Mouse (Mus musculus): ENCODE measurements around the gene Gga2. TPM values are rescaled to one million over a fixed set of nuclear protein-coding genes. Genes with fewer than 3 reads are reported as not detected.

Gene Gga2
- polyA plus RNA-seq, 1 experiment from 2014 or later: 60.1 TPM

- no peaks in the 10 kb centered on the region for H3K4me1 ChIP-seq (replicated peaks; ENCODE audit: control insufficient read depth, insufficient read depth, low read length)
- H3K27me3 ChIP-seq (ENCODE audit: control insufficient read depth, insufficient read depth, low read length): no peaks in the 10 kb centered on the region
- no peak overlapping the region for H3K4me3 ChIP-seq (ENCODE audit: low read depth, low read length)
- ATAC-seq (replicated peaks; ENCODE audit: low FRiP score) (no peak), DNase-seq (ENCODE audit: low spot score) (no peak)
- no peak overlapping the region for H3K9ac ChIP-seq (ENCODE audit: low read length)
- H3K4me2 ChIP-seq (ENCODE audit: low read depth, low read length, severe bottlenecking): no peak overlapping the region
- 91% methylated on average over 9 of the region's 9 CpGs for WGBS
- H3K9me3 ChIP-seq (ENCODE audit: control insufficient read depth, low read length): no peaks in the 10 kb centered on the region
- no peaks in the 10 kb centered on the region; the same call in 1 of the 2 replicates for H3K36me3 ChIP-seq (ENCODE audit: control insufficient read depth, insufficient read depth, low read length)
- H3K27ac ChIP-seq (ENCODE audit: low read depth, low read length): no peak overlapping the region
Observed at GRCm38 (mm10) chr7:122048191-122048590, 27.2 kb upstream of the Gga2 start.

DNA sequence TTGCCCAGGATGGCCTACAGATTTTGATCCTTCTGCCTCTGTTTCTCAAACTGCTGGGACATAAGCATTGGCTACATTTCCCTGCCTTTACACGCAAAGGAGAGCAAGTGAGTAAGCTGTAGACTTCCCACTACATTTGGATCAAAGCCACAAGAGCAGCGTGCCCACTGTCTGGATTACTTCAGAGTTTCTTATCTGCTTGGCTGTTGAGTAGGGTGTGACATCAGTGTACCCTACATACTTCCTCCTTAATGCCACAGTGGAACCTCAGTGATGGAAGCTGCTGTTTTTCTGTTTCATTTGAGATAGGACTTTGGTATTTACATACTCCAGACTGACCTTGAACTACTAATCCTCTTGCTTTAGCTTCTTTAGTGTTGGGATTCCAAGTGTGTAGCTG lies 25.8 kb upstream of the Gga2 start:
- Histone ChIP-seq H3K36me3 (ENCODE audit: control insufficient read depth, insufficient read depth, low read length) (no peaks in the 10 kb centered on the region; the same call in 1 of the 2 replicates), H3K4me1 (replicated peaks; ENCODE audit: control insufficient read depth, insufficient read depth, low read length) (no peaks in the 10 kb centered on the region), H3K4me3 (ENCODE audit: low read depth, low read length) (no peak overlapping the region), H3K4me2 (ENCODE audit: low read depth, low read length, severe bottlenecking) (no peak overlapping the region), H3K9ac (ENCODE audit: low read length) (no peak overlapping the region), H3K27ac (ENCODE audit: low read depth, low read length) (no peak overlapping the region), H3K27me3 (ENCODE audit: control insufficient read depth, insufficient read depth, low read length) (no peaks in the 10 kb centered on the region), H3K9me3 (ENCODE audit: control insufficient read depth, low read length) (no peaks in the 10 kb centered on the region)
- no peak for ATAC-seq (replicated peaks; ENCODE audit: low FRiP score)
- 90% methylated on average over 2 of the region's 2 CpGs for WGBS
- DNase-seq (ENCODE audit: low spot score): no peak

- DNase-seq (ENCODE audit: low spot score) (no peak), ATAC-seq (replicated peaks; ENCODE audit: low FRiP score) (no peak)
- Histone ChIP-seq H3K4me3 (ENCODE audit: low read depth, low read length) (no peak overlapping the region), H3K4me1 (replicated peaks; ENCODE audit: control insufficient read depth, insufficient read depth, low read length) (no peaks in the 10 kb centered on the region), H3K9ac (ENCODE audit: low read length) (no peak overlapping the region), H3K4me2 (ENCODE audit: low read depth, low read length, severe bottlenecking) (no peak overlapping the region), H3K9me3 (ENCODE audit: control insufficient read depth, low read length) (no peaks in the 10 kb centered on the region), H3K36me3 (ENCODE audit: control insufficient read depth, insufficient read depth, low read length) (no peaks in the 10 kb centered on the region; the same call in 1 of the 2 replicates), H3K27me3 (ENCODE audit: control insufficient read depth, insufficient read depth, low read length) (no peaks in the 10 kb centered on the region), H3K27ac (ENCODE audit: low read depth, low read length) (no peak overlapping the region)
- WGBS: 84% methylated on average over 1 of the region's 1 CpGs
Observed at GRCm38 (mm10) chr7:122045711-122046110, 24.7 kb upstream of the Gga2 start.

DNA sequence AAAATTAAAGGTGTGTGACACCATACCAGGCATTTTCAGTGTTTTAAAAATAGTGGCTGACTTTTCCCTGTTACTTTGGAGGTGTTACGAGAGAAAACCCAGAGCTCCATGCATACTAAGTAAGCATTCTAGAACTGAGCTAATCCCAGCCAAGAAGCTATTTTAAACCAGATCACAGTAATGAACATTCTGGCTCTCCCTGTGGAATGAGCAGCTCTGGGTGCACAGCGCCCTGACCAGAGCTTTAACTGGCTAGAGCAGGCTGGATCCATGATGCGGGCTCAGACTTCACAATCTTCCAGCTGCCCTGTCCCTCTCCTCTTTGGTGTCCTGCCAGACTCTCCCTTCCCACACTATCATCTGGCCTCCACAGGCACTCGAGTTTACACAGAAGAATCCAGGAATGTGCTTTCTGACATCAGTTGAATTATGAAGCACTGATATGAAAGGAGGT lies 24.2 kb upstream of the Gga2 start:
- Histone ChIP-seq H3K4me2 (ENCODE audit: low read depth, low read length, severe bottlenecking) (no peak overlapping the region), H3K36me3 (ENCODE audit: control insufficient read depth, insufficient read depth, low read length) (no peaks in the 10 kb centered on the region; the same call in 1 of the 2 replicates), H3K27ac (ENCODE audit: low read depth, low read length) (no peak overlapping the region), H3K4me3 (ENCODE audit: low read depth, low read length) (no peak overlapping the region), H3K4me1 (replicated peaks; ENCODE audit: control insufficient read depth, insufficient read depth, low read length) (no peaks in the 10 kb centered on the region), H3K9me3 (ENCODE audit: control insufficient read depth, low read length) (no peaks in the 10 kb centered on the region), H3K9ac (ENCODE audit: low read length) (no peak overlapping the region), H3K27me3 (ENCODE audit: control insufficient read depth, insufficient read depth, low read length) (no peaks in the 10 kb centered on the region)
- ATAC-seq (replicated peaks; ENCODE audit: low FRiP score): no peak
- no peak for DNase-seq (ENCODE audit: low spot score)
- WGBS: 92% methylated on average over 4 of the region's 4 CpGs

- no peaks in the 10 kb centered on the region; the same call in 1 of the 2 replicates for H3K36me3 ChIP-seq (ENCODE audit: control insufficient read depth, insufficient read depth, low read length)
- H3K27ac ChIP-seq (ENCODE audit: low read depth, low read length): no peak overlapping the region
- DNase-seq (ENCODE audit: low spot score): no peak
- H3K9ac ChIP-seq (ENCODE audit: low read length): no peak overlapping the region
- H3K4me3 ChIP-seq (ENCODE audit: low read depth, low read length): no peak overlapping the region
- no peak for ATAC-seq (replicated peaks; ENCODE audit: low FRiP score)
- no peaks in the 10 kb centered on the region for H3K27me3 ChIP-seq (ENCODE audit: control insufficient read depth, insufficient read depth, low read length)
- WGBS: 89% methylated on average over 8 of the region's 8 CpGs
- no peaks in the 10 kb centered on the region for H3K9me3 ChIP-seq (ENCODE audit: control insufficient read depth, low read length)
- H3K4me2 ChIP-seq (ENCODE audit: low read depth, low read length, severe bottlenecking): no peak overlapping the region
- H3K4me1 ChIP-seq (replicated peaks; ENCODE audit: control insufficient read depth, insufficient read depth, low read length): no peaks in the 10 kb centered on the region
Observed at GRCm38 (mm10) chr7:122044106-122044505, 23.1 kb upstream of the Gga2 start.

GRCm38 (mm10) chr7:122034348-122034747 lies 13.3 kb upstream of the Gga2 start:
- H3K27ac ChIP-seq (ENCODE audit: low read depth, low read length): no peak overlapping the region
- no peaks in the 10 kb centered on the region for H3K27me3 ChIP-seq (ENCODE audit: control insufficient read depth, insufficient read depth, low read length)
- WGBS: 42% methylated on average over 2 of the region's 2 CpGs
- no peaks in the 10 kb centered on the region for H3K4me1 ChIP-seq (replicated peaks; ENCODE audit: control insufficient read depth, insufficient read depth, low read length)
- DNase-seq (ENCODE audit: low spot score) (no peak), ATAC-seq (replicated peaks; ENCODE audit: low FRiP score) (no peak)
- no peaks in the 10 kb centered on the region for H3K9me3 ChIP-seq (ENCODE audit: control insufficient read depth, low read length)
- H3K36me3 ChIP-seq (ENCODE audit: control insufficient read depth, insufficient read depth, low read length): no peaks in the 10 kb centered on the region
- H3K4me2 ChIP-seq (ENCODE audit: low read depth, low read length, severe bottlenecking): no peak overlapping the region
- no peak overlapping the region for H3K9ac ChIP-seq (ENCODE audit: low read length)
- H3K4me3 ChIP-seq (ENCODE audit: low read depth, low read length): no peak overlapping the region

DNA sequence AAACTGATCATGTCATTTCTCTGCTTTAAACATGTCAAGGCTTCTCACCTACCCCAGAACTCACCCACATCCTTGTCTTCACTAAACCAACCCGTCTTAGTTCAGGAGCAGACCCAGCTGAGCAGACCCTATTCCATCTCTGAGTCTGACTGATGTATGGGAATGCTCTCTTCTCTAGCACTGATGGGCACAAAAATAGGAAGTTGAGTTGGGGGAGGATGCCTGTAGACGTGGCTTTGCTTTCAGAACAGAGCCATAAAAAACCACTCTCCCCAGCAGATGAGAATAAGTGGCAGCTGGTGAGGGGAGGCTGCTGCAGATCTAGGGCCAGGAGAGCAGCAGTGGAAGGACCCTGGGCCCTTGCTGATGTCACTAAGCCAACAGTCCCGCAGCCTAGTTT lies 12.3 kb upstream of the Gga2 start:
- no peak overlapping the region for H3K4me2 ChIP-seq (ENCODE audit: low read depth, low read length, severe bottlenecking)
- no peaks in the 10 kb centered on the region for H3K27me3 ChIP-seq (ENCODE audit: control insufficient read depth, insufficient read depth, low read length)
- H3K9ac ChIP-seq (ENCODE audit: low read length): no peak overlapping the region
- no peak for ATAC-seq (replicated peaks; ENCODE audit: low FRiP score)
- no peaks in the 10 kb centered on the region for H3K36me3 ChIP-seq (ENCODE audit: control insufficient read depth, insufficient read depth, low read length)
- no peak overlapping the region for H3K4me3 ChIP-seq (ENCODE audit: low read depth, low read length)
- DNase-seq (ENCODE audit: low spot score): no peak
- no peak overlapping the region for H3K27ac ChIP-seq (ENCODE audit: low read depth, low read length)
- 76% methylated on average over 3 of the region's 3 CpGs for WGBS
- no peaks in the 10 kb centered on the region for H3K9me3 ChIP-seq (ENCODE audit: control insufficient read depth, low read length)
- no peaks in the 10 kb centered on the region for H3K4me1 ChIP-seq (replicated peaks; ENCODE audit: control insufficient read depth, insufficient read depth, low read length)

DNA sequence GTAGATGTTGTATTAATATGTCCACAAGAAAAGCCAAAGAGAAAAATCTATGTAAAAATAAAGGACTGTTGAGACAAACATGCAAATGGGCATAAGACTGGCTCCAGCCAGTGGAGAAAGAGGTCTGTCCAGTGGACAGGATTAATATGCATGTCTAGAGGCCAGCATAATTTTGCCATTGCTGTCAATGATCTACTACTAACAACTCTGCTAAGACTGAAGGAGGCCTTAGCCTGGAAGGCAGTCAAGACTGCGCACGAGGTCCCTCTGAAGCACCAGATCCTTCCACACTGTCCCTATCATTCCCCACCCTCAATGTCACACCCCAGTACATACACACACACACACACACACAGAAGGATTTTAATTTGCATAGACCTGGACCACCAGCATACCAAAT lies 1.1 kb upstream of the Gga2 start:
- 92% methylated on average over 2 of the region's 2 CpGs for WGBS
- no peaks in the 10 kb centered on the region for H3K27me3 ChIP-seq (ENCODE audit: control insufficient read depth, insufficient read depth, low read length)
- DNase-seq (ENCODE audit: low spot score): no peak
- H3K27ac ChIP-seq (ENCODE audit: low read depth, low read length): no peak overlapping the region
- no peaks in the 10 kb centered on the region for H3K9me3 ChIP-seq (ENCODE audit: control insufficient read depth, low read length)
- H3K9ac ChIP-seq (ENCODE audit: low read length): no peak overlapping the region
- no peaks in the 10 kb centered on the region for H3K36me3 ChIP-seq (ENCODE audit: control insufficient read depth, insufficient read depth, low read length)
- H3K4me2 ChIP-seq (ENCODE audit: low read depth, low read length, severe bottlenecking): no peak overlapping the region
- H3K4me1 ChIP-seq (replicated peaks; ENCODE audit: control insufficient read depth, insufficient read depth, low read length): 0 out of 2 replicates have a peak, but pooled peaks cover 2% of the 10 kb centered on the region
- ATAC-seq (replicated peaks; ENCODE audit: low FRiP score): no peak
- H3K4me3 ChIP-seq (ENCODE audit: low read depth, low read length): no peak overlapping the region

- Histone ChIP-seq H3K27ac (ENCODE audit: low read depth, low read length) (peak overlapping the region; percentile 76; the same call in 1 of the 2 replicates), H3K4me3 (ENCODE audit: low read depth, low read length) (peak overlapping the region; percentile 78), H3K9me3 (ENCODE audit: control insufficient read depth, low read length) (no peaks in the 10 kb centered on the region), H3K4me2 (ENCODE audit: low read depth, low read length, severe bottlenecking) (peak overlapping the region; percentile 71), H3K27me3 (ENCODE audit: control insufficient read depth, insufficient read depth, low read length) (no peaks in the 10 kb centered on the region), H3K4me1 (replicated peaks; ENCODE audit: control insufficient read depth, insufficient read depth, low read length) (peaks cover 5% of the 10 kb centered on the region; the same call in 1 of the 2 replicates), H3K36me3 (ENCODE audit: control insufficient read depth, insufficient read depth, low read length) (no peaks in the 10 kb centered on the region), H3K9ac (ENCODE audit: low read length) (peak overlapping the region; percentile 81)
- WGBS: 3% methylated on average over 6 of the region's 6 CpGs
- no peak for DNase-seq (ENCODE audit: low spot score)
- peak; percentile 52 for ATAC-seq (replicated peaks; ENCODE audit: low FRiP score)
Observed at GRCm38 (mm10) chr7:122020273-122020666, 752 bp downstream of the Gga2 start.

Data from forebrain, embryonic 11.5 days (tissue).